Mouse (Mus musculus) embryonic facial prominence, embryonic 12.5 days (tissue): ENCODE results near the gene Daw1. TPM values are rescaled to one million over a fixed set of nuclear protein-coding genes. Genes with fewer than 3 reads are reported as not detected.
A peak's percentile ranks its signal among the peaks of the same experiment; 100 is the strongest.

Experiments used
- ATAC-seq: fragments of 200-750 bp; cut with Nextera tagmentation; 2 replicates; pipeline ENCODE4 v1.8.0; 2017; ENCODE audit not compliant: insufficient number of reproducible peaks, insufficient read depth, low FRiP score, low TSS enrichment
- H3K27ac ChIP-seq: fragments of 300-500 bp; sonication (generic); 2 replicates; pipeline ENCODE4 v1.5.1; 2016; ENCODE audit warnings: mild to moderate bottlenecking
- H3K27me3 ChIP-seq: fragments of 300-500 bp; sonication (generic); 2 replicates; pipeline ENCODE4 v1.6.1; 2016; ENCODE audit warnings: mild to moderate bottlenecking, moderate library complexity
- H3K36me3 ChIP-seq: fragments of 300-500 bp; sonication (generic); 2 replicates; pipeline ENCODE4 v1.6.1; 2016; ENCODE audit warnings: mild to moderate bottlenecking
- H3K4me1 ChIP-seq: fragments of 300-500 bp; sonication (generic); 2 replicates; pipeline ENCODE4 v1.6.1; 2016
- H3K4me2 ChIP-seq: fragments of 300-500 bp; sonication (generic); replicated peaks from 2 replicates; pipeline ENCODE4 v1.6.1; 2016; ENCODE audit warnings: mild to moderate bottlenecking, moderate library complexity
- H3K4me3 ChIP-seq: fragments of 300-500 bp; sonication (generic); 2 replicates; pipeline ENCODE4 v1.5.1; 2016; ENCODE audit warnings: mild to moderate bottlenecking
- H3K9ac ChIP-seq: fragments of 300-500 bp; sonication (generic); 2 replicates; pipeline ENCODE4 v1.6.1; 2016; ENCODE audit warnings: mild to moderate bottlenecking, moderate library complexity
- H3K9me3 ChIP-seq: fragments of 300-500 bp; sonication (generic); 2 replicates; pipeline ENCODE4 v1.6.1; 2016; ENCODE audit warnings: mild to moderate bottlenecking, moderate library complexity
- WGBS: fragments of 180-500 bp; shearing (Covaris S2); methylation state at CpG from one replicate; pipeline ENCODE4 v1.1.7; 2016; 5-methylcytosine and 5-hydroxymethylcytosine counted together
- polyA plus RNA-seq: library from polyadenylated mRNA; unstranded; fragments of >200 nt; fragmentation: Nextera tagmentation; extraction: Ambion mirVana; gene quantifications from 2 replicates; pipeline ENCODE4 v1.2.1, GENCODE M21; 2016

The Daw1 gene
- polyA plus RNA-seq, 1 experiment from 2014 or later, result 0.12 TPM

- Histone ChIP-seq H3K36me3 (no peaks in the 10 kb centered on the region), H3K4me2 (no peak overlapping the region), H3K27me3 (no peaks in the 10 kb centered on the region), H3K27ac (no peak overlapping the region), H3K9ac (no peak overlapping the region), H3K4me1 (no peaks in the 10 kb centered on the region), H3K9me3 (no peaks in the 10 kb centered on the region), H3K4me3 (no peak overlapping the region)
- no peak for ATAC-seq
- WGBS, result 81% methylated on average over 8 of the region's 8 CpGs
These were observed 18.0 kb upstream of the Daw1 start for GRCm38 (mm10) chr1:83141510-83141909.

GRCm38 (mm10) chr1:83142055-83142454 lies 17.5 kb upstream of the Daw1 start:
- Histone ChIP-seq H3K9me3 (no peaks in the 10 kb centered on the region), H3K36me3 (no peaks in the 10 kb centered on the region), H3K4me1 (no peaks in the 10 kb centered on the region), H3K27ac (no peak overlapping the region), H3K9ac (no peak overlapping the region), H3K4me2 (no peak overlapping the region), H3K4me3 (no peak overlapping the region), H3K27me3 (no peaks in the 10 kb centered on the region)
- WGBS, result 91% methylated on average over 5 of the region's 5 CpGs
- ATAC-seq, result no peak

DNA sequence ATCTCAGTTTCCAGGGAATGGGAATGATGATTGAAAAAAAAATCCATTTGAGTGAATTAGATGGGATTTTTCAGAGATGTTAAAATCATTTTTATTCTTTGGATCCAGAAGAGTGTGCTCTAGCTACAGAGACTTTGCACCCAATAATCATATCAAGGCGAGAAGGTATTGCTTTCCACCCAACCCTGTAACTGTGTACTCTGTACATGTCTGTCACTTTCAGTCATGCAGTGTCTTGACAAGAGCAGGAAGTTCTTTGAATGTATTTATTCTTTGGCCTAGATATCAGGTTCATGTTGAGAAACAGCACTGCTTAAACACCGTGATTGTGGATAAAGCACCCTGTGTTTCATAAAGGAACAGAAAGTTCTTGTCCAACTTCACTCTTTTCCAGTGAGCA lies 13.0 kb upstream of the Daw1 start:
- H3K9ac ChIP-seq, result no peak overlapping the region
- no peak for ATAC-seq
- 80% methylated on average over 2 of the region's 2 CpGs for WGBS
- no peaks in the 10 kb centered on the region for H3K27me3 ChIP-seq
- no peaks in the 10 kb centered on the region for H3K4me1 ChIP-seq
- no peak overlapping the region for H3K27ac ChIP-seq
- H3K9me3 ChIP-seq, result no peaks in the 10 kb centered on the region
- no peak overlapping the region for H3K4me2 ChIP-seq
- no peaks in the 10 kb centered on the region for H3K36me3 ChIP-seq
- H3K4me3 ChIP-seq, result no peak overlapping the region

GRCm38 (mm10) chr1:83150227-83150626 lies 9.3 kb upstream of the Daw1 start:
- H3K4me3 ChIP-seq, result no peak overlapping the region
- no peaks in the 10 kb centered on the region for H3K27me3 ChIP-seq
- no peaks in the 10 kb centered on the region for H3K4me1 ChIP-seq
- H3K36me3 ChIP-seq, result no peaks in the 10 kb centered on the region
- no peak overlapping the region for H3K27ac ChIP-seq
- no peak for ATAC-seq
- H3K9me3 ChIP-seq, result no peaks in the 10 kb centered on the region
- WGBS, result 72% methylated on average over 3 of the region's 3 CpGs
- no peak overlapping the region for H3K4me2 ChIP-seq
- H3K9ac ChIP-seq, result no peak overlapping the region

- Histone ChIP-seq H3K4me3 (no peak overlapping the region), H3K27ac (no peak overlapping the region)
- WGBS, result 86% methylated on average over 3 of the region's 3 CpGs
These were observed 6.6 kb upstream of the Daw1 start for GRCm38 (mm10) chr1:83152961-83153360.

GRCm38 (mm10) chr1:83156876-83157275 lies 2.7 kb upstream of the Daw1 start:
- H3K27ac ChIP-seq, result no peak overlapping the region
- H3K27me3 ChIP-seq, result no peaks in the 10 kb centered on the region
- no peak for ATAC-seq
- H3K4me3 ChIP-seq, result no peak overlapping the region
- no peak overlapping the region for H3K4me2 ChIP-seq
- no peaks in the 10 kb centered on the region for H3K4me1 ChIP-seq
- 48% methylated on average over 1 of the region's 1 CpGs for WGBS
- H3K36me3 ChIP-seq, result no peaks in the 10 kb centered on the region
- H3K9ac ChIP-seq, result no peak overlapping the region
- H3K9me3 ChIP-seq, result no peaks in the 10 kb centered on the region

More at GRCm38 (mm10) chr1:83152961-83153360, 6.6 kb upstream of the Daw1 start:
- no peak overlapping the region for H3K4me2 ChIP-seq
- no peaks in the 10 kb centered on the region for H3K27me3 ChIP-seq
- H3K9me3 ChIP-seq, result no peaks in the 10 kb centered on the region
- H3K36me3 ChIP-seq, result no peaks in the 10 kb centered on the region
- H3K4me1 ChIP-seq, result no peaks in the 10 kb centered on the region
- no peak for ATAC-seq
- no peak overlapping the region for H3K9ac ChIP-seq

DNA sequence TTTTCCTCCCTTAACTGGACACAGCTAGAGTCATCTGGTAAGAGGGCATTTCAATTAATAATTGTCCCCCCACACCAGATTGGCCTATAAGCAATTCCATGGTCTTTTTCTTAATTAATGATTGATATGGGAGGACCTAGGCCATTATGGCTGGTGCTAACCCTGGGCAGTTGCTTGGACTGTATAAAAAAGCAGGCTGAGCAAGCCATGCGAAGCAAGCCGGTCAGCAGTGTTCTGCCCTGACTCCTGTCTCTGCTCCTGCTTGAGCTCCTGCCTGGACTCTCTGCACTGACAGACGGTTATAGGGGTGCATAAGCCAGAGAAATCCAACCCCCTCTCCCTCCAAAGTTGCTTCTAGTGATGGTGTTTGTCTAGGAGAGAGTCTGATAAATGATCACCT lies 2.1 kb downstream of the Daw1 start:
- Histone ChIP-seq H3K27ac (no peak overlapping the region), H3K4me3 (no peak overlapping the region), H3K9me3 (no peaks in the 10 kb centered on the region), H3K27me3 (no peaks in the 10 kb centered on the region), H3K4me2 (no peak overlapping the region), H3K9ac (no peak overlapping the region), H3K36me3 (no peaks in the 10 kb centered on the region), H3K4me1 (no peaks in the 10 kb centered on the region)
- no peak for ATAC-seq
- 81% methylated on average over 3 of the region's 3 CpGs for WGBS

- no peaks in the 10 kb centered on the region for H3K36me3 ChIP-seq
- H3K9ac ChIP-seq, result no peak overlapping the region
- no peak for ATAC-seq
- peaks cover 3% of the 10 kb centered on the region; the same call in 1 of the 2 replicates for H3K4me1 ChIP-seq
- H3K4me3 ChIP-seq, result no peak overlapping the region
- no peaks in the 10 kb centered on the region for H3K9me3 ChIP-seq
- 78% methylated on average over 3 of the region's 3 CpGs for WGBS
- no peak overlapping the region for H3K27ac ChIP-seq
- H3K27me3 ChIP-seq, result no peaks in the 10 kb centered on the region
- no peak overlapping the region for H3K4me2 ChIP-seq
These were observed 4.5 kb downstream of the Daw1 start for GRCm38 (mm10) chr1:83164027-83164426.

DNA sequence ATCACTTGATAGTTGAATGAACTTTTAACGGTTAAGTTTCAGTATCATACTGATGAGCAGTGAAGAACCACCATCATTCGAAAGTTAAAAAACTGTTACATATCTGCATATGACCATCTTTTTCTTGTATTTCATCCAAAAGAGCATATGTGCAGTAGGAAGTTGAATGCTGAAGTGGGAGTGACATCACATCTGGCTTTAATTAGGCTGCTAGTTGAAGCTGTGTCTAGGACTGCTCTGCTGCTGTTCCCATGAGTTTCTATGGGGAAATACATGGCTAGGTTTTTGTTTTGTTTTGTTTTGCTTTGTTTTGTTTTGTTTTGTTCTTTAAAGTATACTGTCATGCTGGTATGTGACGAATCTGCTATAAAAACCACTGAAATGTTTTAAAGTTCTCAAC lies 9.6 kb downstream of the Daw1 start:
- 0 out of 2 replicates have a peak overlapping the region, but pooled peaks have one; percentile 23 for H3K27ac ChIP-seq
- no peak overlapping the region for H3K9ac ChIP-seq
- no peak overlapping the region for H3K4me3 ChIP-seq
- no peak for ATAC-seq
- H3K36me3 ChIP-seq, result no peaks in the 10 kb centered on the region
- H3K4me2 ChIP-seq, result no peak overlapping the region
- no peaks in the 10 kb centered on the region for H3K27me3 ChIP-seq
- 66% methylated on average over 3 of the region's 3 CpGs for WGBS
- H3K4me1 ChIP-seq, result peaks cover 9% of the 10 kb centered on the region; the same call in 1 of the 2 replicates
- H3K9me3 ChIP-seq, result no peaks in the 10 kb centered on the region

- 70% methylated on average over 1 of the region's 1 CpGs for WGBS
- no peak overlapping the region for H3K27ac ChIP-seq
- no peaks in the 10 kb centered on the region for H3K4me1 ChIP-seq
- no peaks in the 10 kb centered on the region for H3K27me3 ChIP-seq
- H3K4me2 ChIP-seq, result no peak overlapping the region
- H3K4me3 ChIP-seq, result no peak overlapping the region
- H3K36me3 ChIP-seq, result no peaks in the 10 kb centered on the region
- no peak overlapping the region for H3K9ac ChIP-seq
- ATAC-seq, result no peak
- H3K9me3 ChIP-seq, result no peaks in the 10 kb centered on the region
These were observed 16.4 kb downstream of the Daw1 start for GRCm38 (mm10) chr1:83175985-83176384.

DNA sequence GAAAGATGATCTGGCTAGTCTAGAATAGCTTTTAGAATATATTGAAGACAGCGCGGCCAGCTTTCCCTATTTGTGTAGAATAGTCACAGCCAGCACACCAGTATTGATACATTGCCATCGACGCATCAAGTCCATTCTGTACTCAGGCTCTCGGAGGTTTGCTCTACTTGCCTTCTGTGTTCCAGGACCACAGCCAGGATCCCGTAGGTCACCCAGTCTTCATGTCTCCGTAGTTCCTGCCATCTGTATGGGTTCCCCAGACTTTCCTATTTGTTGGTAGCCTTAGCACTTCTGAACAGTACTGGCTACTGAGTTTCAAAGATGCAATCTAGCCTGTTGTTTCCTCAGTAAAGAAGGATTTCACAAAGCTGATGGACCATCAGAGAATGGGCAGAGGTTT lies 20.0 kb downstream of the Daw1 start:
- H3K27me3 ChIP-seq, result no peaks in the 10 kb centered on the region
- no peaks in the 10 kb centered on the region for H3K36me3 ChIP-seq
- no peaks in the 10 kb centered on the region for H3K4me1 ChIP-seq
- H3K4me3 ChIP-seq, result no peak overlapping the region
- no peaks in the 10 kb centered on the region for H3K9me3 ChIP-seq
- H3K9ac ChIP-seq, result no peak overlapping the region
- 83% methylated on average over 7 of the region's 7 CpGs for WGBS
- H3K4me2 ChIP-seq, result no peak overlapping the region
- ATAC-seq, result no peak
- no peak overlapping the region for H3K27ac ChIP-seq

- Histone ChIP-seq H3K4me1 (no peaks in the 10 kb centered on the region), H3K27me3 (no peaks in the 10 kb centered on the region), H3K4me3 (no peak overlapping the region), H3K9me3 (no peaks in the 10 kb centered on the region), H3K27ac (no peak overlapping the region), H3K36me3 (no peaks in the 10 kb centered on the region), H3K4me2 (no peak overlapping the region), H3K9ac (no peak overlapping the region)
- ATAC-seq, result no peak
- 67% methylated on average over 4 of the region's 4 CpGs for WGBS
These were observed 21.9 kb downstream of the Daw1 start for GRCm38 (mm10) chr1:83181418-83181817.

GRCm38 (mm10) chr1:83187154-83187553 lies 27.6 kb downstream of the Daw1 start:
- Histone ChIP-seq H3K9me3 (no peaks in the 10 kb centered on the region), H3K4me3 (no peak overlapping the region), H3K4me1 (no peaks in the 10 kb centered on the region), H3K27me3 (no peaks in the 10 kb centered on the region), H3K36me3 (no peaks in the 10 kb centered on the region), H3K4me2 (no peak overlapping the region), H3K27ac (no peak overlapping the region), H3K9ac (no peak overlapping the region)
- 65% methylated on average over 2 of the region's 2 CpGs for WGBS
- ATAC-seq, result no peak
